Mouse (Mus musculus) regulatory T cell (primary cell): ENCODE measurements around the gene Cfl1.

Experiments used
- in situ Hi-C: fragments of 300-600 bp; cut with MboI, MseI; formaldehyde crosslinking; loops from one replicate; pipeline ENCODE4 v1.15.1; 2025; ENCODE audit warnings: high pct_unique_total_duplicates

The Cfl1 gene

GRCm38 (mm10) chr19:5490313-5490897, at the start of gene Cfl1:
TSS of gene Cfl1 (plus strand) at chr19:5490455.
- in situ Hi-C loops = no loop called here

GRCm38 (mm10) chr19:5444371-5444908, 45.8 kb upstream of the Cfl1 start:
- in situ Hi-C loops = no loop called here

GRCm38 (mm10) chr19:5444954-5445353, 45.3 kb upstream of the Cfl1 start:
- in situ Hi-C loops = no loop called here

DNA sequence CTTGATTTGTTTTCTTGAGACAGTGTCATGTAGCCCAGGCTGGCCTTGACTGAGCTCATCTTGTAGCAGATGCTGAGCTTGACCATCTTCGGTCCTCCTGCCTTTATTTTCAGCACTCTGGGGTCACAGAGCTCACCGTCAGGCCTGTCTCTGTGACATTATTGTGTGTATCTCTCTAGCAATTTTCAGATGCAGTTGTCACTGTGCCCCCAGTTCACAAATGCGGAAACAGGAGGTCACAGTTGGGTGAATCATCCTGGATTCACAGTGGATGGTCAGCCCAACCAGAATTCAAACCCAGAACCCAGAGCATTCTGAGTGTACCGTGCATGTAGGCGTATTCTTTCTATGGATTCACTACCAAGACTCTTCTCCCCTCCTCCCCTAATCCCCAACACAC, 44.5 kb upstream of the Cfl1 start:
- in situ Hi-C loops = no loop called here

GRCm38 (mm10) chr19:5447515-5448353, 42.5 kb upstream of the Cfl1 start, which contains the start of gene Fosl1:
TSS of gene Fosl1 (plus strand) at chr19:5447547.
- in situ Hi-C loops = no loop called here

GRCm38 (mm10) chr19:5448354-5449150, 41.7 kb upstream of the Cfl1 start:
- in situ Hi-C loops = no loop called here

DNA sequence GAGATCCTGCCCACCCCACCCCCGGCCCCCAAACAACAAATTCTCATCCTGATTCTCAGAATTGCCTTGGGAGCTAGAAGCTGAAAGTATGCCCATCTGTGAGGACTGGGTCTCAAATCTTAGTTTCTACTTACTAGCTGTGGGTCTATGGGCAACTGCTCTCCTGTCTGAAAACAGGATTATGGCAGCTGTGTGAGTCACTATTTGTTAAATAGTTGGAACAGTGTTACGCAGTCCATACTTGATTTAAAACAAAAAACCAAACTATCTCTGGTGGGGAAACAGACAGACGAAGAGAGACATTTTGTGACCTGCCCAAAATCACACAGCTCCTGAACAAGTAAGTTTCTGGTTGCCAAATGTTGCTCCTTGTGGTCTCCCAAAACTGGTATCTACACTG, 40.6 kb upstream of the Cfl1 start:
- in situ Hi-C loops = no loop called here

GRCm38 (mm10) chr19:5451766-5452165, 38.5 kb upstream of the Cfl1 start:
- in situ Hi-C loops = no loop called here

GRCm38 (mm10) chr19:5455037-5455436, 35.2 kb upstream of the Cfl1 start:
- in situ Hi-C loops = no loop called here

GRCm38 (mm10) chr19:5455568-5455967, 34.7 kb upstream of the Cfl1 start:
- in situ Hi-C loops = no loop called here

DNA sequence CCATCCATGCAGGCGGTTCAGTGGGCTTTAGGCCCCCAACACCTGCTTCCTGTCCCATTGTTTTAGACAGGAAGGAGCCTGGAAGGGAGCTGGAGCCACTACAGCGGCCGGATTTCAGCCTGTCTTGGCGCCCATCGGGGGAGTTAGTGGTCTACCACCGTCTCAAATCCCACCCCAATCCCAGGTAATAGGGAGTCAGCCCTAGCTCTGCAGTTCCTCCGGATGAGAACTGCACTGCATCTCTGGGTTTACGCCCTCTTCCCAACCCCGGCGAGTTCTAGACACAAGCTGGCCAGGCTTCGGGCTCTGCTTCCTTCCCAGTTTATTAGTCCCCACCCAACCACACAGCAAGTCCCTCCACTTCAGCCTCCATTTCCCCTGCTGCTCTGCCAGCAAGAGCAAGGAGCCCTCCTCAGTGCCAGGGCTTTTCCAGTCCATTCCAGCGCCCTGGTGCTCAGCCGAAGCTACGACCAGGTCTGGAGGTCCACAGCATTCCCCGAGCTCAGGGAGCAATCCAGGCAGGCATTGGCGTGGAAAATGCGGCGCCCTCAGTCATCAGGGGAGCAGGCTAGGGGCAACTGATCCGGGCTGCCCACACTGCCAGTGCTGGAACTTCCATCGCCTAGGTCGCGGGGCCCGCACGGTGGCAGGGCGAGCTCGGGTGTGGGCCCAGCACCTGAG, 33.9 kb upstream of the Cfl1 start:
- in situ Hi-C loops = no loop called here

DNA sequence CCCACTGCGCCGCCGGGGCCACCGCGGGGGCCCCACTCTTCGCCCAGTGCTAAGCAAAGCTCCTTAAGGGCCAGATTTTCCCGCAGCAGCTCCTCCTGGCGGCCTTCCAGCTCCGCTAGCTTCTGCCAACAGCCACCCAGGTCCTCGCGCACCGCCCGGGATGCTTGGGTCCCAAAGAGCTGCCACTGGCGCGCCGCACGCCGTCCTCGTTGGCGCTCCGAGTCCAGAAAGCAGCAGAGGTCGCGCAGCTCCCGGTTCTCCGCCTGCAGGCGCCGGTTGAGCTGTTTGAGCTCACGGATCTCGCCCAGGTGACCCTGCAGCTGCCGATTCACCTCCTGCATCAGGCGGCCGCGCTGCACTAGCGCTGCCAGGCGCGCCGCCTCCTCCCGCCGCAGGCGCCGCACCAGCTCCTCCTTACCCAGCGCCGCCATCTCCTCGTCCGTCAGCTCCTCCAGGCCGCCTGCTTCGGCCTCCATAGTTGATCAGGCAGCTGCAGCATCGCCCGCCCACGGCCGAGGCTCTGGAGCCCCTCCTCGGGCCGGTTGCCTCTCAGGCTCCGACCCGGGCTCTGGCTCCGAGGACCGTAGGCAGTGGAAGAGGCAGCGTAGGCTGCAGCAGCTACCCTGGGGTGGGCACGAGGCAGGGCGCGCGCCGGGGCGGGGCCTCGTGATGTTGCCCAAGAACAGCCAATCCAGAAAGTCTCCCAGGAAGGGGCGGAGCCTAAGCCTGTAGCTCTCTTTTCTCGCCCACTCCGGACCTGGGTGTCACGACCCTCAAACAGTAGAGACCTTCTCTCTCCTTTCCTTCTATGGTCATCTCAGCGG, 33.1 kb upstream of the Cfl1 start:
- in situ Hi-C loops = no loop called here

DNA sequence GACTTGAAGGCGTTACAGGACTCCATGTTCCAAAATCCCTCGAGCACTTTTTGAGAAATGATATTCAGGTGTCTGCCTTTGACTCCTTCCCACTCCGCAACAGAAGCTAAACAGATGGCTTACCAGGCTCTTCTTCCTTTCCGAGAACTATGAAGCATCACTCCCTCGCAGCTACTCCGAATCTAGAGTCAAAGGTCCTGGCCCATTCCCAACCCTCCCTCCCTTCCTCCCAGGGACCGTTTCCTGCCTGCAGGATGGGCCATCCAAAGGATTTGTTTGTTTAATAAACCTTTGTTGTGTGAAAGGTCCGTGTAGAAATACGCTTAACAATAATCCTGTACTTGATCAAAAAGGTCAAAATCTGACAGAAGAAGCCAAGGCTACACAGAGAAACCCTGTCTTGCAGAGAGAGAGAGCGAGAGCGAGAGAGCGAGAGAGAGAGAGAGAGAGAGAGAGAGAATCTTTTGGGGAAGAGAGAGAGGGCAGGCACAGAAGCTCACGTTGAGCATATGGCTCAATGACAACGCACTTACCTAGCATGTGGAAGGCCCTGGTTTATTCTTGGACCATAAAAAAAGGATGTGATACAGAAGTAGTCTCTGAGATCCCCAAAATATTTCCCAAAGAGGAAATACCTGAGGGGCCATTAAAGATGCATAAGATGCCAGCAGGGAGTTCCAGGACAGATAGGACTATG, 32.4 kb upstream of the Cfl1 start, which contains the start of gene Ccdc85b:
Ccdc85b (minus strand) TSS at position 149 of the 697 bp plus-strand sequence.
- in situ Hi-C loops = no loop called here

DNA sequence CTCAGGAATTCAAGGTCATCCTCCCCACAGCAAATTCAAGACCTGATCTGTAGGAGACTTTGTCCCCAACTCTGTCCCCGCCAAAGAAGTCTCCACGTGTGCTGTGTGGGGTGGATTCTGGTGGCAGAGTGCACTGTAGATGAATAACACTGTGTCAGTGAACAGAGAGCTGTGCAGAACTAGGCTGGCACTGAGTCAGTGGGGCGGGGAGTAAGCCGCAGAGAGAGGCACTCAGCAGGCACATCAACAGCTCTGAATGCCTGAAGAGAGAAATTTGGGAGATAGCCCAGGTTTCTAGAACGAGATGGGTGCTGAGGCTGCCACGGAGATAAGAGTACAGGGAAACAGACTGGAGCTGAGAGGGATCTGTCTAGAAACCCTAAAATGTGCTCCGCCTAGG, 31.2 kb upstream of the Cfl1 start:
- in situ Hi-C loops = no loop called here

DNA sequence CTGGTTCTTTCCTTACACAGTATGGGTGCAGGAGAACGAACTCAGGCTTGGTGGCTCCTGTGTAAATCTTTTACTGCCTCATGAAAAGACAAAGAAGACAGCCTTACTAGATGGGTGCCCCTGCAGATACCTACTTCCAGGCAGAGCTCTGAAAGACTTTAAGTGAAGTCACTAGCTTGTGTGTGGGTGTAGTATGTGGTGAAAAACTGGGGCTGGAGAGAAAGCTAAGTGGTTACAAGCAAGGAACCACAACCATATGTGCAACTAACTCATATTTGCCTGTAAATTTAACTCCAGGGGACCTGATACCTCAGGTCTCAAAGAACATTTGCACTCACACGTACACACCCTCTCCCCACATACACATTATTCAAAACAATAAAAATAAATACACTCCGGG, 30.4 kb upstream of the Cfl1 start:
- in situ Hi-C loops = no loop called here

- in situ Hi-C loops = no loop called here
Measured at GRCm38 (mm10) chr19:5460465-5460911, 29.8 kb upstream of the Cfl1 start, which contains the start of gene Fibp. TSS of gene Fibp (plus strand) at chr19:5460615.

GRCm38 (mm10) chr19:5461411-5461810, 28.8 kb upstream of the Cfl1 start:
- in situ Hi-C loops = no loop called here

- in situ Hi-C loops = no loop called here
Measured at GRCm38 (mm10) chr19:5463212-5463611, 27.0 kb upstream of the Cfl1 start.

- in situ Hi-C loops = no loop called here
Measured at GRCm38 (mm10) chr19:5463791-5464562, 26.3 kb upstream of the Cfl1 start.
